Mouse (Mus musculus) spleen, postnatal 4 days (tissue): ENCODE measurements around the gene Sfta2.

Experiments
- DNase-seq, 2 experiments: peaks; one replicate each; pipeline ENCODE4 v3.0.0; 2022; ENCODE audit warnings: low spot score in 2 of 2

Gene Sfta2

DNA sequence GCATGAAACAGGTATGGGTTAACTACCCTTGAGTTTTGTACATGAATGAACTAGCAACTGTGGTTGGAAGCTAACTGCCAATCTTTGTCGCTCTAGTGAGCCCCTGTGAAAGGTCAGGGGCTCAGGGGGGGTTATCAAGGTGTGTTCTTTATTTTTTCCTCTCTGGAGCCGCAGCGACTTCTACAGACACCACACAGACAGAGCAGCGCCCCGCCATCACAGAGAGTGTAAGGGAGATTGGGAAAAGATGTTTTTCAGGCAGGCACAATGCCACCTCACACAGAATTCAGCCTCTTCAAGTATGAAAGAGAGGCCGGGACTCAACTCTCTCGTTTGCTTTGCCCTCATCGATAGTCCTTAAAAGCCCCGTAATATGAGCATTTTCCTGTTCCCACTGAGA lies 9.2 kb upstream of the Sfta2 start:
- DNase-seq, result no peak

GRCm38 (mm10) chr17:35593786-35594185 lies 7.6 kb upstream of the Sfta2 start:
- DNase-seq, result no peak

DNA sequence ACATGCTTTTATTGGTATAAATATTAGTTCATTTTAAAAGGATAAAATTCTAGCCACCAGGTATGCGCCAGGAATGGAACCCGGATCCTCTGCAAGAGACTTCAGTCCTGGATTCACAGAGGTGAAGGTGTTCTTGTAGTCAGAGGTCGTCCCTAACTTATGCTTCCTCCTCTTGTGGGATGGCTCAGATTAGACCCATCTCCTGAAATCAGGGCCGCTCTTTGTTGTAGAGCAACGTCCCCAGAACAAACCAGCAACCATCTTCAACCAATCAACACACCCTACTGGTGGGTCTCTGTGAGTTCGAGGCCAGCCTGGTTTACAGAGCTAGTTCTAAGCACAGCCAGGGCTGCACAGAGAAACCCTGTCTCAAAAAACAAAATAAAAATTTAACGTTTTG lies 6.9 kb upstream of the Sfta2 start:
- no peak for DNase-seq

GRCm38 (mm10) chr17:35597399-35597798 lies 4.0 kb upstream of the Sfta2 start:
- DNase-seq, result no peak

DNA sequence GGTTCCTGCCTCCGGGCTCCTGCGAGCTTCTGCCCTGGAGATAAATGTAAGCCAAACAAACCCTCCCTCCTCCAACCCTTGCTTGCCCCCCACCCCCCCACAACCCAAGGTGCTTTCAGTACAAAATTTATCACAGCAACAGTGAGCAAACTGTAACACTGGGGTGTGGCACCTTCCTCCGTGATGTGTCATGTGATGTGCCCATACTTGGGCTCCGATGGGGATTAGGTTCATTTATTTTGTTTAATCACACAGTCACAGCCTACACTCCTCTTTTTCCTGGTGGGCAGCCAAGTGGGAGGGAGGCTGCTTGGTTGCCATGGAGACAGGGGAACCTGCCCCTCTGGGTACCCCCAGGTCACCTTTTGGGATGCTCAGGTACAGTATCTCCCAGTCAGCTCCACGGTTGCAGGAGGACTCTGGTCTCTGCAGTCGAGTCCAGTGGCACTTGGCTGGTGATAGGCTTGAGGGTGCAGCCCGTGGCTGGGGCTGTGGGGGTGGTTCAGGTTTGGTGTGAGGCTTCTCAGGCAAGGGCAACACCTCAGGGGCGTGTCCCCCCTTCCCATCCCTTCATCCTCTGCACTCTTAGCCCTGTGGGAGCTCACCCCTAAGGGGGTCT lies 496 bp downstream of the Sfta2 start:
- no peak for DNase-seq

DNA sequence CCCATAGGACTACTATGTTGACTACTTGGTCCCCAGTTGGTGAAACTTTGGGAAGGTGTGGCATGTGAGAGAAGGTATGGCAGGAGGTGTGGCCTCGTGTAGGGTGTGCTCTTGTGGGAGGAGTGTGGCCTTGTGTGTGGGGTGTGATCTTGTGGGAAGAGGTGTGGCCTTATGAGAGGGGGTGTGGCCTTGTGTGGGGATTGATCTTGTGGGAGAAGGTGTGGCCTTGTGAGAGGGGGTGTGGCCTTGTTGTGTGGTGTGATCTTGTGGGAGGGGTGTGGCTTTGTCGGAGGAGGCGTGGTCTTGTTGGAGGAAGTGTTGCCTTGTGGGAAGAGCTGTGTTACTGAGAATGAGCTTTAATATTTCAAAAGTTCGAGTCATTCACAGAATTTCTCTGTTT lies 15.8 kb downstream of the Sfta2 start:
- DNase-seq, result no peak

DNA sequence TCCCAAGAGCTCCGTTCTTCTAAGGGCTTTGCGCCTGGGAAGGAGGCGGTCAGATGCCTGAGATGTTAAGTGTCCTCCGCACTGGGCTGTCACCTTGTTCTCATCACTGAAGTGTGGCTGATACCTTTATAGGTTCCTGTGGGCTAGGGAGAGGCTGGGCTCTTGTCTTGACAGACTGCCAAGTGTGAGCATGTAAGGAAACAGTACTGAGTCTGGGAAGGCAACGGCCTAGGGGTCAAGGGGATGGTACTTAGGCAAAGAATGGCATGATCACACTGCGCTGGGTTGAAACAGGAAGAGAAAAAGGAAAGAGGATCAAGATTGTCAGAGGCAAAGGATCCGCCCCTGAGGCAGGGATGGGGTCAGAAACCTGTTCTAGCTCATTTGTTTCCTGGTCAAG lies 25.2 kb downstream of the Sfta2 start, which contains the start of gene Gm9573:
Gene Gm9573, minus strand, starts transcription at position 101 of the 400 bp plus-strand sequence.
- no peak for DNase-seq

DNA sequence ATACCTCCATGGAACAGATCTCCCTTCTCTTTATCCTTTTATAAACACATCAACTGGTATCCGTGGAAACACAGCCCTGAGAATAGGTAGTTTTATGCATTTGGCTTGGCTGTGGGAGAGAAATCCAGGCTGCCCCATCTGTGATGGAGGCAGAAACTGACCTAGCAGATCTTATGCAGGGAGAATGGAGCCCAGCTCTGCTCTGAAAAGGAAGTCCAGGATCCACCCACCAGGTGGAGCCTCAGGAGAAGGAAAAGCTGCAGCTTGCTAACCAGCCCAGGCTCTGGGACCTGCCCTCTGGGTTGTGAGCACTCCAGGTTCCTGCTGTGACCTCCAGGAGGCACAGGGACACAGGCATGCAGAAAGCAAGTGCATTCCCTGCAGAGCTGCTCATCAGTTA lies 32.6 kb downstream of the Sfta2 start:
- no peak for DNase-seq

DNA sequence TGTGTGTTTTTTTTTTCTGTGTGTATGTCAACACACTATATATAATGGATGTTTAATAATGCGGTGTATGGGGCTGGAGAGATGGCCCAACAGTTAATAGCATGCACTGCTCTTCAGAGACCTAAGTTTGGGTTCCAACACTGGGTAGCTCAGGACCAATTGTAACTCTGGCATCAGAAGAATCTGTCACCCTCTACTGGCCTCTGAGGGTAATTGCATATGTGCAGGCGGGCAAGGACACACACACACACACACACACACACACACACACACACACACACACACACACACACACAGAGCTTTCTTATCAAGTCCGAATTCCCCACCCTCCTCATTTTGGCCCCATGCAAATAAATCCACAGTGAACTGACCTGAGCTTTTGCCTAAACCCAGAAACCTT lies 33.9 kb downstream of the Sfta2 start:
- DNase-seq, result no peak

- DNase-seq, result peak; percentile 43 to 75
Measured at GRCm38 (mm10) chr17:35635699-35636111, 34.4 kb downstream of the Sfta2 start.

DNA sequence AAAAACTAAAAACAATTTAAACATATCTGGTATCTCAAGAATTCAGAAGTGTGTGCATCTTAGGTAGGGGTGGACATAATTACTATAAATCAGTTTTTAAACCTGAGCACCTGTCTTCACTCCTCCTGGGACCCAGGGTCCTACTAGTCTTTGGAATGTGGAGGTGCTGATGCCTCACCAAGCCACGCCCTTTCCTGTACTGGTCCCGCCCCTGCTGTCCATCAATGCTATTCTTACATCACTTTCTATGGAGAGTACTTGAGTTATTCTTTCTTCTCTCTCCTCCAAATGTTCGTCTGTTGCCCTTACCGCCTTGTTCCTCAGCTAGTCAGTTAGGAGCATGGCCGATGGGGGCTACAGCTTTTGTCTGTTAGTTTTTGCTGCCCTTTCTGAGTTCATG lies 35.0 kb downstream of the Sfta2 start:
- DNase-seq, result no peak

GRCm38 (mm10) chr17:35638475-35639190 lies 37.3 kb downstream of the Sfta2 start:
- DNase-seq, result no peak

DNA sequence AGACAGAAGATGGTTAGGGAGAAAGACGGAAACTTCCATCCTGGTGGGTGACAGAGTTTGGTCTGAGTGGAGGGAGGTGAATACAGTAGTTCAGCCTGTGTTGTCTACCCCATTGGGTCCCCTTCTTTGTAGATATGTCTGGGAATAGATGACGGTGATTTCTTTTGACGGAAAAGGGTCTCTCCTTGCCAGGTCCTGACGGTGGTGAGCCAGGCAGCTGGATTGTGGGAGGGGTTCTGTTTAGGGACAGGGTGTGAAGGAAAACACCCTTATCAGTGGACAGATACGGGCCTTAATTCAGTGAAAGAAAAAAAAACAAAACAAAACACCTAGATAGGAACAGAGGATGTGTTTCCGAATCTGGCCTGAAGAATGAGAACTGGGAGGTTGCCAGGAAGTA lies 38.0 kb downstream of the Sfta2 start:
- DNase-seq, result no peak

DNA sequence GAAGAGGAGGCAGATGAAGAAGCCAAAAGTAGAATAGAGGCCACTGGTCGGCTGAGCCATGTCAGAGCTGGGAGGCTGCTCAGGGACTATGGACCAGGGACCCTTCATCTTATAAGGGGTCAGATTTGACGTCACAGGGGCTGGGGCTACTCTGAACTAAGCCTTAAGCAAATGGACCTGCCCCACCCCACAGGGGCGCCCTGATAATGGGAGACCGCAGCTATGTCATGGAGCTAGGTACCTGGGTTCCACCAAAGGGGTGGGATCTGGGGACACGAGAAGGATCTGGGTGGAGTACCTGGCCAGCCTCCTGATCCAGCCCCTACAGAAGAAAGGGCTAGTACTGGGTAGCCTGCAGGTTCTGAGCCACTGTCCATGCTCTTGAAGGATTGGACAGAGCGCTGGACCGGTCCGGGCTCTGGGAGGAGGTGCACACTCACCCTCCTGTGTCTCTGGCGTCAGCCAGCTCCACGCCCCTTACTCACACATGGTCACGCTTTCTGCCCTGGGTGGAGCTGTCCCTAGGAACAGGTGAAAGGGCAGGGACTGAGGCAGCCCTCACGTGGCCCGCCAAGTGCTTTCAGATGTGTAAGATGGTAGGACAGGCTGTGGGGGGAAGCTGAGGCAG lies 42.4 kb downstream of the Sfta2 start, which contains the start of gene Mucl3:
Gene Mucl3, minus strand, starts transcription at position 87 of the 628 bp plus-strand sequence.
- no peak for DNase-seq

DNA sequence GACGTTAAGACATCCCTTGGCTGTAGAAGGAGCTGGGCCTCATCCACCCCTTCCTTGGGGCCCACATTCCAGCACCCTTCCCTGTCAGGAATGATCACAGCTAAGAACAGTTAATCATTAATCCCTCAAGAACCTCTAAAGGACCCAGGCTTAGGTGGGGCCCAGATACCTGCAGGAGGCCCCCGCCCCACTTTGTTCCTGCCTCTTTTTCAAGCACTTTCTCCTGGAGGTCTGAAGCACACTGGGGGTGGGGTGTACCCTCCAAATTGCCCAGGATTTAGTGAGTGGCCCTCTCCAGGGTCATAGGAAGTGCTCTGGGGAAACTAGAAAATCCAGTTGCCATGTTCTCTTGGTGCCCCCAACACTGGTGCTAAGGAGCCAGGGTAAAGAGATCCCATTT lies 48.1 kb downstream of the Sfta2 start:
- DNase-seq, result no peak

DNA sequence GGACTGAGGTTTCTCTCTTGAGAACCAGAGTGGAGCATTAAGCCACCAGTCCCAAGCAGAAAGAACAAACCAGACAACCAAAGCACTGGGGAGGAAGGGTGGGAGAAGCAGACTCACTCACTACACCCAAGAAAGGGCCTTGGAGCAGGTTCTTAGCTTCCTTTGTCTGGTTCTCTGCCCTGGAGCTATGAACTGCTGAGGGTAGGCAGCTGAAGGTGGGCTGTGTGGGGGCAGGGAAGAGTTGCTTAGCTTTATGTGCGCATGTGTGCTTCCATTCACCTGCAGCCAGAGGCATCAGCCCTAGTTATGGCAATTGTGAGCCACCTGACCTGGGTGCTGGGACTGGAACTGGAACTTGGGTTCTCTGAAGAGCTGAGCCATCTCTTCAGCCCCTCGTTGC lies 51.7 kb downstream of the Sfta2 start:
- no peak for DNase-seq

- DNase-seq, result no peak
Measured at GRCm38 (mm10) chr17:35665957-35666515, 64.7 kb downstream of the Sfta2 start.

DNA sequence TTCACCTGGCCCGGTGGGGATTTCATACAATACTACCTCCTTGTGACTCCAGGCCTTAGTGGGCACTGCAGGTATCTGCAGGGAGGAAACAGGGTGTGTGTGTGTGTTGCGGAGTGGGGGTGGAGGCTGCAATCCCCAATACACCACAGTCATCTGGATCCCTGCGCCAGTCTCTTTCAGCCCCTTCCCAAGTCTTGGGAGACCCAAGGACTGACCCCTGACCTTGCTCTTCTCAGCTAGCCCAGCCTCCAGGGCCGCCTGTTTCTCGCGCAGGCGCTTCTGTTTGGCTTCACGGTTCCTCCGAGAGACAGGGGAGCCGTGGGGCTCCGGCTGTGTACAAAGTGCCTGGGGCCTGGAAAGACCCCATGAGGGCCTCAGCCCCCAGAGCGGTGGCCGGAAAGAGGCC lies 65.5 kb downstream of the Sfta2 start:
- peak in 1 of 2 experiments; percentile 30 for DNase-seq

GRCm38 (mm10) chr17:35667334-35668065 lies 66.2 kb downstream of the Sfta2 start, which contains the start of gene Vars2:
TSS of gene Vars2 (minus strand) at chr17:35667592.
- peak; percentile 97 to 100 for DNase-seq

DNA sequence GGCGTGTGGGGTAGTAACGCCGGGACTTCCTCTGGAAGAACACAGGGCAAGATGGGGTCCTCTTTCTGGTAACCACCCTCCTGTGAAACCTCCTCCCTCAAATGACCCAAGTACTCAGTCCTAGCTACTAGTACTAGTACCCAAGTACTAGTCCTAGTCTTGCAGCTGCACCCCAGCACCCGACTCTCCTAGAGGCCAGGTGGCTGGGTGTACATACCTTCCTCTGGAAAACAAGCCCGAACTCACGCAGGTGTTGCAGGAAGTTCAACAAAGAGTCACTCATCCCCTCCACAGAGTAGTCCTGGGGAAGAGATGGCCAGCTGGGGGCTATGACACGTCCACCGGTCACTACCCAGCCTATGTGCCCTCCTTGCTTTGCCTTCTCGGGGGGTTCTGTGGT lies 68.4 kb downstream of the Sfta2 start:
- DNase-seq, result no peak

- DNase-seq, result no peak
Measured at GRCm38 (mm10) chr17:35671846-35672245, 70.5 kb downstream of the Sfta2 start.

DNA sequence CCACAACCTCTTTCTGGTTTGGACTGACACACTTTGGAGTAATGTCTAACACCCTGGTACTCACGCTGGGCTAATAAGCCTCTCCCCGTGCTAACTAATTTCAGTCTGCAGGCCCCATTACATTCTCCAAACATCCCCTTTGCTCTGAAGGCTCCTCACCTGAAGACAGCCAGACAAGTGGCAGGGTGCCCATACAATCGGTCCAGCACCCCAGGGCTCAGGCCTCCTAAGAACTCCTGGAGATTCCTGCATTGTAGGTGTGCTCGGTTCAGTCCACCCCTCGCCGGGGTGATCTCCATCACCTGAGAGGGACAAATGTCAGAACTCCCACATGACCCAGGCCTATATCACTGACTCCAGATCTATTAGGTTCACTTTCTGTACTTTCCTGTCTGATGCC lies 71.2 kb downstream of the Sfta2 start:
- DNase-seq, result no peak
